Mouse (Mus musculus): ENCODE measurements around the gene Pitpnm1. TPM values are rescaled to one million over a fixed set of nuclear protein-coding genes. Genes with fewer than 3 reads are reported as not detected.

Gene Pitpnm1
- polyA plus RNA-seq, 1 experiment from 2014 or later = 12.1 TPM

GRCm38 (mm10) chr19:4151898-4152297 is 52.1 kb downstream of the Pitpnm1 start:
- Histone ChIP-seq H3K9me3 (no peaks in the 10 kb centered on the region), H3K4me1 (peaks cover 51% of the 10 kb centered on the region), H3K27ac (no peak overlapping the region), H3K36me3 (replicated peaks) (peaks cover 62% of the 10 kb centered on the region), H3K4me3 (no peak overlapping the region), H3K27me3 (ENCODE audit: poor library complexity, severe bottlenecking) (no peaks in the 10 kb centered on the region)
- no peak for DNase-seq (ENCODE audit: extremely low spot score, low spot score)
- WGBS = 90% methylated on average over 5 of the region's 5 CpGs

DNA sequence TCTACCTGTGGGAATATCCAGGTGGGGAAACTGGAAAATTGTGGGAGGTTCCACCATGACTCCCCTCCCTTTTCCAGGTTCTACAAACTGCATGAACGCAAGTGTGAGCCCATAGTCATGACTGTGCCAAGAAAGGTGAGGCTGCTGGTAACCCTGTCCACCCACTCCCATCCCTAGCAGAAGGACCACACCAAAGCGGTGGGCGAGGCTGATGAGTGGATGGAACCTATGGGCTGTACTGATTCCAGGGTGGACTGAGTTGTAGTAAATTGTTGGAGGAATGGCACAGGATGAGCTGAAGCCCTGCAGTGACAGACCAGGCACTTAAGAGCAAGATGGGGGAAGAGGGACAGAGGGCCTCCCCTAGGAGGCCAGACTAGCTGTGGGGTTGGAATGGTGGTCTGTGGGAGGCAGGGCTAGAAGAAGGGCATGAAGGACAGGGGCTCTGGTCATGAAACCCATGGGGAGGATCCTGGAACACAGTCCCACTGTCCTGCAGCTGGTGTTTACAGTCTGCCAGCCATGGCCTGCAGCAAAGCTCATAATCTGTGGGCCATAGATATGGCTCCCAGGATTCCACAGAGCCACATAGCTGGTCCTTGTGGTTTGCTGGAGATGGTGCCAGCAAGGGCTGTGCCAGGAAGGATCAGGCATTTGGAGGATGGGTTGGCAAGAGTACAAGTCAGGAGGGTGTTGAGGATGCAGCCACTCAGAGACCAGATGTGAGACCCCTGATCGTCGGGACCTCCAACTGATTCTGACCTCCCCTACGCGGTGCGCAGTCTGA is 52.8 kb downstream of the Pitpnm1 start:
- peaks cover 70% of the 10 kb centered on the region for H3K36me3 ChIP-seq (replicated peaks)
- no peaks in the 10 kb centered on the region for H3K27me3 ChIP-seq (ENCODE audit: poor library complexity, severe bottlenecking)
- WGBS = 88% methylated on average over 8 of the region's 8 CpGs
- peaks cover 44% of the 10 kb centered on the region for H3K4me1 ChIP-seq
- H3K9me3 ChIP-seq = no peaks in the 10 kb centered on the region
- H3K4me3 ChIP-seq = no peak overlapping the region
- DNase-seq (ENCODE audit: extremely low spot score, low spot score) = no peak
- no peak overlapping the region for H3K27ac ChIP-seq

DNA sequence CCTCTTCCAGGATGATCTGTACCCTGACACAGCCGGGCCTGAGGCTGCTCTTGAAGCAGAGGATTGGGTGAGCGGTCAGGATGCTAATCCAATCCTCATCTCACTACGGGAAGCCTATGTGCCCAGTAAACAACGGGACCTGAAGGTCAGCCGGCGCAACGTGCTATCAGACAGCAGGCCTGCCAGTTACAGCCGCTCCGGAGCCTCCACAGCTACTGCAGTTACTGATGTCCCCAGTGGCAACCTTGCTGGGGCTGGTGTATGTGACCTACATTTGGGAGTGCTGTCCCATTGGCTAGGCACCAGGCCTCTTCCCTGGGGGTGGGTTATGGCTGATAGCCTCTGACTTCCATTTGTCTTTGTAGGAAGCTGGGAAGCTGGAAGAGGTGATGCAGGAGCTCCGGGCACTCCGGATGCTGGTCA is 53.4 kb downstream of the Pitpnm1 start, which contains the start of gene Ptprcap:
Gene Ptprcap, plus strand, starts transcription at position 373 of the 423 bp plus-strand sequence.
- Histone ChIP-seq H3K9me3 (no peaks in the 10 kb centered on the region), H3K4me1 (peaks cover 38% of the 10 kb centered on the region), H3K27ac (no peak within 1 kb of the TSS), H3K4me3 (no peak within 1 kb of the TSS), H3K36me3 (replicated peaks) (peaks cover 76% of the 10 kb centered on the region), H3K27me3 (ENCODE audit: poor library complexity, severe bottlenecking) (no peaks in the 10 kb centered on the region)
- no peak for DNase-seq (ENCODE audit: extremely low spot score, low spot score)
- 82% methylated on average over 11 of the region's 11 CpGs for WGBS

- Histone ChIP-seq H3K27ac (0 out of 2 replicates have a peak overlapping the region, but pooled peaks have one; percentile 16), H3K36me3 (replicated peaks) (peaks cover 90% of the 10 kb centered on the region), H3K27me3 (ENCODE audit: poor library complexity, severe bottlenecking) (no peaks in the 10 kb centered on the region), H3K4me3 (no peak overlapping the region), H3K9me3 (no peaks in the 10 kb centered on the region), H3K4me1 (peaks cover 26% of the 10 kb centered on the region)
- 86% methylated on average over 13 of the region's 13 CpGs for WGBS
- DNase-seq (ENCODE audit: extremely low spot score, low spot score) = no peak
These were observed 54.8 kb downstream of the Pitpnm1 start for GRCm38 (mm10) chr19:4154437-4155222.

- peaks cover 20% of the 10 kb centered on the region for H3K4me1 ChIP-seq
- WGBS = 73% methylated on average over 6 of the region's 6 CpGs
- no peak overlapping the region for H3K4me3 ChIP-seq
- peak overlapping the region; percentile 54; the same call in 1 of the 2 replicates for H3K27ac ChIP-seq
- no peaks in the 10 kb centered on the region for H3K9me3 ChIP-seq
- no peak for DNase-seq (ENCODE audit: extremely low spot score, low spot score)
- H3K36me3 ChIP-seq (replicated peaks) = peaks cover 88% of the 10 kb centered on the region
- no peaks in the 10 kb centered on the region for H3K27me3 ChIP-seq (ENCODE audit: poor library complexity, severe bottlenecking)
These were observed 55.6 kb downstream of the Pitpnm1 start for GRCm38 (mm10) chr19:4155223-4156072.

GRCm38 (mm10) chr19:4156073-4156579 is 56.3 kb downstream of the Pitpnm1 start:
- no peak overlapping the region for H3K4me3 ChIP-seq
- peak overlapping the region; percentile 54; the same call in 1 of the 2 replicates for H3K27ac ChIP-seq
- 73% methylated on average over 20 of the region's 20 CpGs for WGBS
- peaks cover 20% of the 10 kb centered on the region for H3K4me1 ChIP-seq
- H3K27me3 ChIP-seq (ENCODE audit: poor library complexity, severe bottlenecking) = no peaks in the 10 kb centered on the region
- DNase-seq (ENCODE audit: extremely low spot score, low spot score) = no peak
- no peaks in the 10 kb centered on the region for H3K9me3 ChIP-seq
- peaks cover 87% of the 10 kb centered on the region for H3K36me3 ChIP-seq (replicated peaks)

GRCm38 (mm10) chr19:4156771-4157170 is 57.0 kb downstream of the Pitpnm1 start:
- no peak overlapping the region for H3K27ac ChIP-seq
- no peak overlapping the region for H3K4me3 ChIP-seq
- H3K9me3 ChIP-seq = no peaks in the 10 kb centered on the region
- H3K27me3 ChIP-seq (ENCODE audit: poor library complexity, severe bottlenecking) = no peaks in the 10 kb centered on the region
- H3K4me1 ChIP-seq = peaks cover 20% of the 10 kb centered on the region
- 92% methylated on average over 12 of the region's 12 CpGs for WGBS
- peaks cover 87% of the 10 kb centered on the region for H3K36me3 ChIP-seq (replicated peaks)
- DNase-seq (ENCODE audit: extremely low spot score, low spot score) = no peak

DNA sequence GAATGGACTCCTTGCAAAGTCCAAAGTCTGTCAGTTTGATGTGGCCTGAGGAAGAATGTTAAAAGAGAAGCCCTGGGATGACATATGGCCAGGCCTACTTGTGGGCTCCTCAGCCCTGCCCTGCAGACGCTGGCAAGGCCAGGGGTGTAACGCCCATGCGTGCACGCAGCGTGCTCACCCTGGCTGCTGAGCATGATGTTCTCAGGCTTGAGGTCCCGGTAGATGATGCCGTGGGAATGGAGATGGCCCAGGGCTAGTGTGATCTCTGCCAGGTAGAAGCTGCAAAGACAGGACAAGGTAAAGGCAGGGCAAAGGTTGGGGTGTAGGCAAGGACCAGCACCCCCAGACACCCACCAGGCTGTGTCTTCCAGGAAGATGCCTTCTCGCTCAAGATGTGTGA is 59.3 kb downstream of the Pitpnm1 start:
- 98% methylated on average over 8 of the region's 8 CpGs for WGBS
- Histone ChIP-seq H3K36me3 (replicated peaks) (peaks cover 68% of the 10 kb centered on the region), H3K9me3 (no peaks in the 10 kb centered on the region), H3K27ac (no peak overlapping the region), H3K4me3 (no peak overlapping the region), H3K27me3 (ENCODE audit: poor library complexity, severe bottlenecking) (no peaks in the 10 kb centered on the region), H3K4me1 (peaks cover 37% of the 10 kb centered on the region)
- no peak for DNase-seq (ENCODE audit: extremely low spot score, low spot score)

- DNase-seq (ENCODE audit: extremely low spot score, low spot score) = peak; percentile 95
- Histone ChIP-seq H3K9me3 (no peaks in the 10 kb centered on the region), H3K36me3 (replicated peaks) (peaks cover 36% of the 10 kb centered on the region), H3K27ac (peak within 1 kb of the TSS; percentile 84), H3K4me1 (peaks cover 17% of the 10 kb centered on the region), H3K4me3 (peak within 1 kb of the TSS; percentile 75), H3K27me3 (ENCODE audit: poor library complexity, severe bottlenecking) (no peaks in the 10 kb centered on the region)
- 6% methylated on average over 42 of the region's 42 CpGs for WGBS
These were observed 63.1 kb downstream of the Pitpnm1 start, which contains the start of gene Rps6kb2 for GRCm38 (mm10) chr19:4162646-4163542. TSS of gene Rps6kb2 (minus strand) at chr19:4163354.

- peak overlapping the region; percentile 84 for H3K27ac ChIP-seq
- WGBS = 37% methylated on average over 4 of the region's 4 CpGs
These were observed 63.7 kb downstream of the Pitpnm1 start for GRCm38 (mm10) chr19:4163543-4163887.

More at GRCm38 (mm10) chr19:4163543-4163887, 63.7 kb downstream of the Pitpnm1 start:
- Histone ChIP-seq H3K4me3 (peak overlapping the region; percentile 75), H3K4me1 (peaks cover 17% of the 10 kb centered on the region), H3K27me3 (ENCODE audit: poor library complexity, severe bottlenecking) (no peaks in the 10 kb centered on the region), H3K36me3 (replicated peaks) (peaks cover 29% of the 10 kb centered on the region), H3K9me3 (no peaks in the 10 kb centered on the region)
- no peak for DNase-seq (ENCODE audit: extremely low spot score, low spot score)

All from forebrain, embryonic 10.5 days (tissue).